Mouse (Mus musculus) thymus, adult 2 months (tissue): ENCODE measurements around the gene Tll2.

ENCODE experiments used
- CTCF ChIP-seq: fragments of 200-500 bp; IDR thresholded peaks from 2 replicates; pipeline ENCODE4 v1.5.1; 2012; ENCODE audit warnings: mild to moderate bottlenecking, control low read depth, low read length, moderate library complexity, borderline replicate concordance; ENCODE audit not compliant: control insufficient read depth, poor library complexity, insufficient read depth; ENCODE audit errors: extremely low read depth
- POLR2A ChIP-seq: fragments of 200-500 bp; IDR thresholded peaks from 2 replicates; pipeline ENCODE4 v1.6.1; 2012; ENCODE audit warnings: mild to moderate bottlenecking, low read length, control low read depth, moderate library complexity; ENCODE audit not compliant: control insufficient read depth, poor library complexity, insufficient read depth; ENCODE audit errors: extremely low read depth

GRCm38 (mm10) chr19:41192953-41193352, 13.7 kb downstream of the Tll2 start:
- TF ChIP-seq CTCF (no peak), POLR2A (no peak)
